Mouse (Mus musculus): Measurements from ENCODE around the gene Rere.
A peak's percentile ranks its signal among the peaks of the same experiment; 100 is the strongest.

Rere gene

DNA sequence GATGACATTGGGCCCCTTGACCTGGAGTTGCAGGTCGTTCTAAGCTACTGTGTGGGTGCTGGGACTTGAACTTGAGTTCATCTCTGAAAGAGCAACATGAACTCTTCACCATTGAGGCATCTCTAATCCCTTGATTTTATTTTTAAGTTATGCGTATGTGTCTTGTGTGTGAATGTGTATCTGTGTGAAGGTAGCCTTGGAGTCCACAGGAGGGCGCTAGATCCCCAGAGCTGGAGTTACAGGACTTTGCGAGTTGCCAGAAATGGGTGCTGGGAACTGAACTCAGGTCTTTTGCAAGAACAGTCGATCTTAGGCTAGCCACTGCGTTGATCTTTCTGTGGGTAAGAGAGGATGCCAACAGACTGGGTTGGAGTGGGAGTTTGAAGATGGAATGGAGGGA lies 375.1 kb downstream of the Rere start:
- peak; percentile 42 for DNase-seq (ENCODE audit: low read depth, low spot score)

DNA sequence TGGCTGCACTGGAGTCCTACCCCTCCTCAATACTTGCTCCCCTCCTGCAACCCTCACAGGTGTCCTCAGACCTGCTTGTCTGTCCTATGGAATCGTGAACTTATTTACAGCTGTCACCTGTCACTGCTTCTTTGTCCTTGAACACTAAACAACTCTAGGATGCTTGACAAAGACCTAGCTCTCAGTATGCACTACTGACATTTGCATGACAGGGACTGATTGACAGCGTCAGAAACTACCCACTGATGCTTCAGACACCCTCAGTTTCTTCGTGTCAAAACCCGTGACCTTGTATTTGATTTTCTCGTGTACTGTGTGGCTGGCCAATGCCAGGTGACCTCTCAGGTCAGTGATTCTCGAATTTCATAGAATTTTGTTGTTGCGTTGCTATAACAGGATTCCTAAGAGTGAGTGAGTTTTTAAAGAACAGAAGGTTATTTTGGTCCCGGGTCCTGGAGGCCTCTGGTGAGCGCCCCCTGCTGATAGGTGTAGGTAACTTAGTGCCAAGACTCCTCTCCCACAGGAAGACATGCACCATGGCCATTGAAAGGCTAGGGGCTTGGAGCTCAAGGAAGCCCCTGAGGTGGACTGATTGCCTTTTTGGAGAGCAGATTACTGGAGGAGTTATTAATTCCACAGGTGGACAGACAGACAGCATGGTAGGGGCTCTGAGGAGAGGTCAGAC lies 378.6 kb downstream of the Rere start:
- peak; percentile 64 for DNase-seq (ENCODE audit: low read depth, low spot score)

DNA sequence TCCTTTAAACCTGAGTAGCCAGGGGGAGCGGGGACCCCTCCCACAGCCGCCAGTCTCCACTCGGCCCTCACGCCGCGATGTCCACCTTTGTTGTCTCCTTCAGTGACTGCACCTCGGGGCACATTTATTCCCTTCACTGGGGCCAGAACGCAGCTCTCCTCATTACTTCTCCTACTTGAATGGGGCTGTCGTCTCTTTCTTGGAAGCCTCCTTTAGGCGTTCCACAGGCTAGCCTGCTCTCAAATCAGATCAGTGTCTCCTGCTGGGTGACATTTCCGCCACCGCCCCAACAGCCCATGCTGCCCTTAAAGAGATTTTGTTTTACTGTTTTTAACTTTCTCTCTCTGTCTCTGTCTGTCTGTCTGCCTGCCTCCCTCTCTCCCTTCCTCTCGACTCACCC lies 380.4 kb downstream of the Rere start:
- no peak for DNase-seq (ENCODE audit: low read depth, low spot score)

DNA sequence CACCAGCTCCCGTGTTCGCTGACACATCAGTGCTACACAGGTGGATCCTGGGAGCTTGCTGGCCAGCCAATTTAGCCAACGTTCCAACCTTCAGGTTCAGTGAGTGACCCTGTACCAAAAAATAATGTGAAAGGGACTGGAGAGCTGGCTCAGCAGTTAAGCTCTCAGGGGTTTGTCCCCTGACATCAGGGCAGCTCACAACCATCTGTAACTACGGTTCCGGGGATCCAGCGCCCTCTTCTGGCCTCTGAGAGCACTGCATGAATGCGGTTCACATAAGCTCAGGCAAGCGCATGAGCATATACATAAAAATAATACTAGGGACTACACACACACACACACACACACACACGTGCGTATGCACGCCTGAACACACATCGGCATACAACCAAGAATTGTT lies 381.7 kb downstream of the Rere start:
- DNase-seq (ENCODE audit: low read depth, low spot score), result peak; percentile 67

DNA sequence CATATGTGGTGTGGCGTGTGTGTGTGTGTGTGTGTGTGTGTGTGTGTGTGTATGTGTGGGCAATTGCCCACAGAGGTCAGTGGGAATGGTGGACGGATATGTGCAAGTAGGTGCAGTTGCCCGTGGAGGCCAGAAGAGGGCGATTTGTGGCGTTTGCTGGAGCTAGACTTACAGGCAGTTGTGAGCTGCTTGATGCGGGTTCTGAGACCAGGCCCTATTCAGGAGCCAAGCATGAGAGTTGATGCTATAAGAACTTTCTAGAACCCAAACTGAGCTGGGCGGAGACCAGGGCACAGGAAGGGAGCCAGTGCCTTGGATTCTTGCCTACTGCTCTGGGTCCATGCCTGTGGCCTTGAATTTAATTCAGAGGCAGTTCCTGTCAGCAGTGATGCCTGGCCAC lies 383.3 kb downstream of the Rere start:
- DNase-seq (ENCODE audit: low read depth, low spot score), result no peak

DNA sequence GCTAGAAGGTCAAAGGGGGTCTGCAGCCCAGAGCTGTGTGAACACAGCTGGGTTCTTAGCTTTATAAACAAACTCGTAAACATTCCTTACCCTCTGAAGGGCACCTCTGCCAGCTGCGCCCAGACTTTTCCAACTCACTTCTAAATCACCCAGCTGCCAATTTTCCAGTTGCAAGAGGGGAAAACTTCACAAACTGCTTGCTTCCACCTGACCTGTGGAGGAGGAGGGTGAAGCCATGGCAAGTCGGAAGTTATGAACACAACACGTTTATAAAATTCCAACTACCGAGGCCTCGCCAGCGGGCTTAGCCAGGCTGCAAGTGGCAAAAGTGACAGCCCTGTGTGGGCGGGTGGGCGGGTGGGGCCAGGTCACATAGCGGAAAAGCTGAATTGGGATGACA lies 384.4 kb downstream of the Rere start:
- no peak for DNase-seq (ENCODE audit: low read depth, low spot score)

Measured in CD4-positive, CD25-positive, alpha-beta regulatory T cell, adult 2 months (primary cell).